Mouse (Mus musculus): Measurements from ENCODE around the gene Galp. TPM values are rescaled to one million over a fixed set of nuclear protein-coding genes. Genes with fewer than 3 reads are reported as not detected.
"Not testable (repeated sequence)": the region's sequence is repeated elsewhere in the genome, so short reads cannot be mapped to it uniquely, and the experiment has no call there.

Galp gene
- total RNA-seq, 2 experiments from 2014 or later, result not detected

DNA sequence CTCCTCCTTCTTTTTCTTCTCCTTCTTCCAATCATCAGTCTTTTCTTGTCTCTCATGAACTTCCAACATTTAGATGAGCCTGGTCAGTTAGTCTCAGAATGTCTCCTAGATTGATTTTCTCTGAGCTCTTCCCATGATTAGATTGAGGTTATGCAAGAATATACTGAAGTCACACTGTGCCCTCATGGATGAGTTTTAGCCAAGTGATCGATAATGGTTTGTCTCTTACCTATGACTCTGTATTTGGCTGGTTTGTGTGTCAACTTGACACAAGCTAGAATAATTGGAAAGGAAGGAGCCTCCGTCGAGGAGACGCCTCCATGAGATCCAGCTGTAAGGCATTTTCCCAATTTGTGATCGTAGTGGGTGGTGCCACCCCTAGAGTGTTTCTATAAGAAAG lies 57.6 kb downstream of the Galp start:
- DNase-seq (ENCODE audit: low spot score in 2 of 2), result no peak

DNA sequence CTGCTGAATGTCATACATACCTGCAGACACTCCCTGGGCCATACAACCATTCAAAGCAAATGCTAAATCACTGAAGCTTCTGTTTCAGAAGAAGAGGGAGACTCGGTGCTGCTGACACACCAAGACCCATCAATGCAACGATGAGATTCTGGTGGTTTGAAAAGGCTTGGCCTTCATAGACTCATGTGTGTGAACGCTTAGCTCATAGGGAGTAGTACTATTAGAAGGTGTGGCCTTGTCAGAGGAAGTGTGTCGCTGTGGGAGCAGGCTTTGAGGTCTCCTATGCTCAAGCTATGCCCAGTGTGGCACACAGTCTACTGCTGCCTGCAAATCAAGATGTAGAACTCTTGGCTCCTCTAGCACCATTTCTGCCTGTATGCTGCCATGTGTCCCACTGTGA lies 60.5 kb downstream of the Galp start:
- no peak for DNase-seq (ENCODE audit: low spot score in 2 of 2)

DNA sequence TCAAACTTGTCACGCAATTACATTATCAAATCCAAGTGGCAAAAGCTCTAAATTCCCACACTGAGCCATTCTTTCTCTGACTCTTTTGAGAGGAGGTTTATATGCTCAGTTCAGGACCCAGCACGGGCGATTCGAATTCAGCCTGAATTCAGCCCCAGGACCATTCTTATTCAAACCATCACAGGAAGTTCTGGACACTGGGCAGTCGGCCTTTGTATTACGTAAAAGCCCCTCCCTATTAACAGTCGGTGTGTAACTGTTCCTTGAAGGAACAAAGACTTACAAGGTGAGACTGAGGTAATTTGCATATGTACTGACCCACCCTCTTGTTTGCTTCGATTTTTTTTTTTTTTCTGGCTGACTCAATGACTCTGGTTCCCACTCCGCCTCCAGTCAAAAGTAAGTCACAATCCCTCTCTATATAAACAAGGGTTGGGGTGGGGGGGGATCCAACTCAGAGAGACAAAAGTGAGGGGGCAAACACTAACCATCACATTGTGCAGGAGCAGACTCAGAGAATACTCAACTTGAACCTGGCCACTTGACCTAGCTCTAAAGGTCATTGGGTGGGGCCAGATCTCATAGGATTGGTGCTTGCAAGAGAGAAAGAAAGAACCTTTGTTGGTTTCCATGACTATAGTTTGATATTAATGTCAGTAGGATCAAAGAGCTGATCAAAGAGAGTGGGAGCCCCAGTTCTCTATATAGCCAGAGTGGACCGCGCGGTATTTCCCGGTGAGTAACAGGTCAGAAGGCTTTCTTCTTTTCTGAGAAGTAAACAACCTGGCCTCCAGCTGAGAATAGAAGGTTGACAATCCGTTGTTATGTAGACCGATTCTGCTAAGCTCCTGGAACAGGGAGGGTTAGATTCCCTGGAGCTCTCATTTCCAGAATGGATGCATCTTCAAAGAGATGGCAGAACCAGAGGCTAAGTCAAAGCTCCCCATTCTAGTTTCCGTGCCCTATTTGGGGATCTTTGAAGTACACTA lies 61.6 kb downstream of the Galp start:
- no peak for DNase-seq (ENCODE audit: low spot score in 2 of 2)

DNA sequence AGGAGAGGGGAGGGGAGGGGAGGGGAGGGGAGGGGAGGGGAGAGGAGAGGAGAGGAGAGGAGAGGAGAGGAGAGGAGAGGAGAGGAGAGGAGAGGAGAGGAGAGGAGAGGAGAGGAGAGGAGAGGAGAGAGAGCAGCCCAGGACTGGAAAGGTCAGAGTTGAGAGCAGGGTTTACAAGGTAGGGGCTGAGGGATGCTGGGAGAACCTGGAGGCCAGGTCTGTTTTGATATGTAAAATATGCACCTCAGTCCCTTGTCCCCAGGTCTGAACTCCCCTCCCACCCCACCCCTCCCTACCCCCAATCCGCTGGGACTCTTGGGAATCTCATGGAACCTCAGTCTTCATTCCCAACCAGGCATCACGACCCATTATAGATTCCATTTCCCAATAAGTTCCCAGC lies 63.1 kb downstream of the Galp start:
- not testable (repeated sequence) for DNase-seq (ENCODE audit: low spot score in 2 of 2)

DNA sequence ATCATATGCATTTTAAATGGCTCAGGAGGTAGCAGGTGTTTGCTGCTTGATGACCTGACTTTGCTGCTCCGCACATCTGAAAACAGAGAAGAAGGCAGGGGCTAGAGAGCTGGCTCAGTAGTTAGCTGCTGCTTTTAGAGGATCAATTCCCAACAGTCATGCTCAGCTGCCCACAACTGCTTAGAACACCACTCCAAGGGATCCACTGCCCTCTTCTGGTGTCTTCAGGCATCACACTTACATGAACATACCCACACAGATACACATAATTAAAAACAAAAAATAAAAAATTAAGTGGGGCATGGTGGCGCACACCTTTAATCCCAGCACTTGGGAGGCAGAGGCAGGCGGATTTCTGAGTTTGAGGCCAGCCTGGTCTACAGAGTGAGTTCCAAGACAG lies 65.2 kb downstream of the Galp start:
- no peak for DNase-seq (ENCODE audit: low spot score in 2 of 2)

DNA sequence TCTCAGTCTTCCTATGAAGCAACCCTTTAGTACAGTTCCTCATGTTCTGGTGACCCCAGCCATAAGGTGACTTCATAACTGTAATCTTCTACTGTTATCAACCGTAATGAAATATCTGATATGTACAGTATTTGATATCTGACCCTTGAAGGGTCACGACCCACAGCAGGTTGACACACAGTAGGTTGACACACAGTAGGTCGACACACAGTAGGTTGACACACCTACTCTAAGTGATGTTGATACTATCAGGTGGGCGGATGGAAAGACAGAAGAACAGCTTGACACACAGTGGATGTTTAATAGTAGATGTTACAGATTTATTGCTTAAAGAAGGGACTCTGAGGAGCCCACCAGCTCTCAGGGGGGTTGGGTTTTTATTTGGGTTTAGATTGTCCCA lies 66.1 kb downstream of the Galp start:
- no peak for DNase-seq (ENCODE audit: low spot score in 2 of 2)

DNA sequence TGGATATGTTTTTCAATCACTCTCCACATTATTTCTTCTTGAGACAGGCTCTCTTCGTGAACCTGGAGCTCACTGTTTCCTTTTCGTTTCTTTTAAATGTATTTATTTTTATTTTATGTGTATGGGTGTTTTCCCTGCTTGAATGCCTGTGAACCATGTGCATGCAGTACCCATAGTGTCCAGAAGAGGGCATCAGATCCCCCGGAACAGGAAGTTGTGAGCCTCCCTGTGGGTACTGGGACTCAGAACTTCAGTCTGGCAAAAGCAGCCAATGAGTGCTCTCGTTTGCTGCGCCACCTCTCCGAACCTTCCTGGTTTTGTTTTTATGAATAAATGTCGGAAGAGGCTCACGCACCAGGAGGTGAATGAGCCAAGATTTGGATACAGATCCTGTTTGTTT lies 68.8 kb downstream of the Galp start:
- no peak for DNase-seq (ENCODE audit: low spot score in 2 of 2)

Other genes starting within 250 kb of the Galp start
- gene Vmn1r65, start 186.1 kb upstream of the Galp start, total RNA-seq (2021), result not detected
- gene Nlrp4c, start 151.9 kb upstream of the Galp start, total RNA-seq (2021), result not detected
- 10 to 100 TPM; 38.9 to 52.0 TPM for gene Zfp787, start 41.1 kb upstream of the Galp start, total RNA-seq (2021)
- gene Zfp444, start 24.9 kb upstream of the Galp start, total RNA-seq (2021), result 10 to 100 TPM; 11.8 to 12.5 TPM
- not detected for gene Zscan5b, start 25.2 kb downstream of the Galp start, total RNA-seq (2021)
- not detected for gene Epp13, start 55.6 kb downstream of the Galp start, total RNA-seq (2021)
- gene Zfp667, start 89.5 kb downstream of the Galp start, total RNA-seq (2021), result 1 to 10 TPM; 5.2 to 5.9 TPM
- gene Zfp583, start 134.2 kb downstream of the Galp start, total RNA-seq (2021), result 1 to 10 TPM; 1.2 to 1.9 TPM
- under 1 TPM; 0.37 to 0.47 TPM for gene Gm3854, start 146.7 kb downstream of the Galp start, total RNA-seq (2021)
- 1 to 10 TPM; 1.8 to 2.0 TPM for gene Zfp78, start 166.2 kb downstream of the Galp start, total RNA-seq (2021)
- gene Zfp28, start 186.2 kb downstream of the Galp start, total RNA-seq (2021), result 1 to 10 TPM; 7.1 to 7.5 TPM
- under 1 TPM in 1 of 2 experiments, not detected in 1; 0.44 TPM for gene Smim17, start 201.6 kb downstream of the Galp start, total RNA-seq (2021)
- not detected for gene Gm20715, start 213.2 kb downstream of the Galp start, total RNA-seq (2021)
- gene Olfr1344, start 241.6 kb downstream of the Galp start, total RNA-seq (2021), result not detected